Mouse (Mus musculus) layer of hippocampus, adult 11-12 months (tissue): ENCODE data around the gene Asb4.

Experiments
- DNase-seq: peaks from one replicate; pipeline ENCODE4 v3.0.0; 2022; ENCODE audit warnings: low spot score

Asb4 gene

DNA sequence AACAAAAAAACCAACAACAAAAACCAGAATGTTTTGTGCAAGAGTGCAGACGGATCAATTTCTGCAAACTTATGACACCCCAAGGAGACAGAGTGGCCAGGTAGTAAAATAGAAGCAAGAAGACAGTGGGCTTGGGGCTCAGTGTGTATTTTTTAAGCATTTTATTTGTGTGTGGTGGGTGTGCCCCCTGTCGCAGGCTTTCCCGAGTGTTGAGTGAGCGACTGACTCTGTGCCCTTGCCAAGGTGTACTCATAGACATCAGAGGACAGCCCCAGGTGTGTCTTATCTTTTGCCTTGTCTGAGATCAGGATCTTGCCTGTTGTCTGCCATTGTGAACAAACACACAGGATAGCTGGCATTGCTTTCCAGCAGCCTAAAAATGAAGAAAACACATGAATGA lies 63.8 kb downstream of the Asb4 start:
- no peak for DNase-seq

DNA sequence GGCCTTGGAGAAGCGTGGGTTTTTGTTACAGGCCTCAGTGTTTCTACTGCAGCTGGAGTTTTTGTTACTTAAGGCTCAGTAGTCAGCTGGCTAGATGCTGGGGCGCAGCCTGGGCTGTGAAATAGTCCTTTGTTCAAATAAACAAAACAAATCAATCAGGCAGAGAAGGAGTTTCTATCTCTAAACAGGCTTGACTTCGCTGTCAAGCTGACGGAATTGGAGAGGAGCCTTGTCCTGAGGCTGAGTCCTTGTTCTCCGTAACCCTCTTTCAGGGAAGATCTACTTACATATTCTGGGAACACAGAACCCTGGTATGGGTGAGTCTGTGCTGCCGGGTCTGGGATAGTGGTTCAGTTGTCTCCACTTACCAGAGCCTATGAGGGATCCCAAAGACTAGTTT lies 64.4 kb downstream of the Asb4 start:
- peak; percentile 29 for DNase-seq

DNA sequence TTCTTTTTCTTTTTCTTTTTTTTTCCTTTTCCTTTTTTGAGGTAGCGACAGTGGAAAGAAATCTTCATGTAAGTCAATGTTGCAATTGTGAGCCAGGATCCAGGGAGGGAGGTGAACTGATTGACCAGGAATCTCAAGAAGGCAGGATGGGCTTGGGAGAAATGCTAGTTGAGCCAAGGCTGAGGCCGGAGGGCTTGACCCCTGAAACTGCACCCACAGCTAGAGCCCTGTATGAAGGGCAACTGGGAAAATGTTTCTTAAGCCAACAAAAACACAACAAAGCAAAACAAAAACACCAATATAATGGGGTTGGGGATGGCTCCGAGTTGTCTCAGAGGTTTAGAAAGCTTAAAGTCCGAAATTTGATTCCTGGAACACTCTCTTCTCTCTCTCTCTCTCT lies 65.2 kb downstream of the Asb4 start:
- no peak for DNase-seq

DNA sequence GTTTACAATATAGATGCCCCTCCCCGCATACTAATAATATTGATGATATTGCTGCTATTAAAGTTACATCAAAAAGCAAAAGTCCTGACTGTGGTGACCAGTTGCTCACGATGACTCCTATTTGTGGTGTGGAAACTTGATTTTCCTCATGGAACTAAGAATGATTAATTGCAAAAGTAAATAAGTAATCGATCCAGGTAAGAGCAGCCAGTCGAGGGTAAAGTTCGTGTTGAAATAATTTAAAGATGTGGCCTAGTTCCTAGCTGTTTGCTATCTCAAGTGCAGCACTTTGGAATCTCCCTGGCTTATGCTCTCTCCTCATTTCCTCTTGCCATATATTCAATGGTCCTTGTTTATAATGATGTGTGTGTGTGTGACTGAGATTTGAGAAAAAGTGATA lies 66.7 kb downstream of the Asb4 start:
- no peak for DNase-seq

DNA sequence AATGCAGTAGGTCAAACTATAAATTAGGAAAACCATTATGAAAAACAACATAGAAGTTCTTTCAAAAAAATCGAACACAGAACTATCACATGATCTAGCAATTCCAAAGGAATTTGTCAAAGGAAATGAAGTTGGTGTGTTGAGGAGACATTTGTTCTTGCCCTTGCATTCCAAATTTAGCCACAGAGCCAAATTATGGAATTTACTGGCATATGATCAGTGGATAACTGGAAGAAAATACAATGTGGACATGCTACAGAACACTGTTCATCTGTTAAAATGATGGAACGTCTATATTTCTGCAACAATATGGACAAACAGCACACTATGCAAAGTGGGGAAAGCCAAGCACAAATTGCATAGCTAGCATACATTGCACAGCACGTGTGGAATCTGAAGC lies 72.7 kb downstream of the Asb4 start:
- no peak for DNase-seq

DNA sequence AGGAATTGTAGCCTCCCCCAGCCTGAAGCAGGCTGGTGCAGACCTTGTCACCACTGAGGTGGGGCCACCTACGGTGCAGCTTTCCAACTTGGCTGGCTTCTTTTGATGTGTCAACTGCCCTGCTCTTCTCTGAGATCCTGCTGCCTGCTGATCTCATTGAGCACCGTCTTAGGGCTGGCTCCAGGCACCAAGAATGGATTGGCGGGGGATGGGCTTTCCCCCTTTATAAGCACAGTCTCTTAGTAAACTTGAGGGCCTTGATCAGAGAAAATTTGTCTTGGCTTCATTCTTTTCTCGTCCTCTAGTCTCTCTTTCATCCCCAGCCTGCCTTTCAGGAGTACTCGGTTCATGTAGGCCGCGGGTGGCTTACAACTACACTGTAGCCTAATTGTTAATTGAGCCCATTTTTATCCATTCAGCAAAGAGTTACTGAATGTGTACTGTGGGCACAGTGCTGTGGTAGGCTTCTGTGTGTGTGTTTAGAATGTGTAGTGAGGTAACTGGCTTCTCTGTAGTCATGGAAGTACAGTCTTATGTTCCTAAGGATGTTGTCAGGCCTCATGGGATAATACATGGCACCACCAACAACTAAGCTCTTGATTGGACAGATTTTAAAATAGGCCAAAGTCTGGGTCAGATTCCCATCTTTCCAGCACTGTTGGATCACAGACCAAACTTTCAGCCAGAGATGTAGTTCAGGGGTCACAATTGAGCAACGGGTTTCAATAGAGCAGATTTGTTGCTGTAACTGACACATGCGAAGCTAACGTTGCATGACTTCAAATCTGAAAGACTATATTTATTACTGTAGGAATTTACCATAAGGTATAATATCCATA lies 87.5 kb downstream of the Asb4 start:
- DNase-seq: no peak

DNA sequence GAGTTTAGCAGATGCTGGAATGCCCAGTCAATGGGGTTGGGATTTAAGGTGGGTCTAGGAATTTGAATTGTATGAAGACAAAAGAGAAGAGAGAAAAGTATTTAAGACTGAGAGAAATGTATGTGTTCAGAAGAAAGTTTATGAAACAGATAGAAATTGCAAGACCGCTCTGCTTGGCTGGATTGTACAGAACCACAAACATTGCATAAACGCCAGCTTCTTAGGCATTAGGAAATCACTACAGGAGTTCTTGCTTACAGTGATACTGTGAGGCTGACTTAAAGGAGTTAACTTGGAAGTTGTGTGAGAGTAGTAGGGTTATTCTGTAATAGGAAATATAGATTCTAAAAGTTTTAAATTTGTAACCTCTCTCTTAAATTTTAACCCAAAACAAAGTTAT lies 89.5 kb downstream of the Asb4 start:
- DNase-seq: no peak

DNA sequence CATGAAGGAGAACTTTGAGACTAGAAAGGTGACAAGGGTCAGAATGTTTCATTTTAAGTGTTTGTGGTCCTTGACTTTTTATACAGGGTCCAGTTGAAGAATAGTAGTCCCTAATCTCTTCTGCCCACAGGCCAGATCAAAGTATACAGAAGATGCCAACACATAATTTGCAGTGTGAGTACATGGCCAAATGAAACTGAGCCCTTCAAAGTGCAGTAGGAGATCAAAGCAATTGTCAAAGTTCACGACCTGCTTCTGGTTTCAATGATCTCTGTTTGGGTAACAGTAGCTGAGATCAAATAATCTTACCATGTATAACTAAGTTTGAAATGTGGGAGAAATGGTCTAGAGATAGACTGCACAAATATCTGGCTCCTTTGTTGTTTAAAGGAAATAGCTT lies 90.8 kb downstream of the Asb4 start:
- no peak for DNase-seq

DNA sequence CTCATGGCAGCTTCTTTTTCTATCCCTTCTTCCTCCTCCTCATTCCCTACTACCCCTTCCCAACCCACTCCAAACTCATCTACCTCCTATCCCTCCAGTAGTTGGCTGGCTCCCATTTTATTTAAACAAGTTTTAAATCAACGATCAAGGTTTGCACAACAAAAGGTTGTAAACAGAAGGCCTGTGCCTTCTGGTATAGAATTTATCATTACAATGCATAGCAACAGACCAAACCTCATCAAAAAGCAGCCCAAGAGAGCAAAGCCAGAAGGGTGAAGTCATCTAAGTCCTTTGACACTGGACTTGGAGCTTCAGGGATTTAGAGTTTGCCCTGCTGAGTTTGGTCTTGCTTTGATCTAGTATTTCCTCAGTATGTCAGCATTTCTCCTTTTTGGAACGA lies 97.9 kb downstream of the Asb4 start:
- DNase-seq: no peak

DNA sequence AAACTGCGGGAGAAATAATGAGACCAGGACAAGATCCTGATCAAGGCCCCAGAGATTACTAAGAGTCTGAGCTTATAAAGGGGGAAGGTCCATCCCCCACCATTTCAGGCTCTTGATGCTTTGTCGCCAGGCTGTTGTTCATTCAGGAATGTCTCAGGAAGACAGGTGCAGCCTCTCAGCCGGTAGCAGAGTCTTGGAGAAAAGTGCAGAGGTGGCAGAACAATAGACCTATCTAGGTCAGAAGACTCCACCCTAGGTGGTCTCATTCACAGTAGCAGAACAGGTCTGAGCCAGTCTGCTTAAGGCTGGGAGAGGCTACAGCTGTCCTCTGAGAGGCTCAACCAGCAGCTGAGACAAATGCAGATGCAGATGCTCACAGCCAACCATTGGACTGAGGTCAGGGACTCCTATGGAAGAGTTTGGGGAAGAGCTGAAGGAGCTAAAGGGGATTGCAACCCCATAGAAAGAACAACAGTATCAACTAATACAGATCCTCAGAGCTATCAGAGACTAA lies 99.1 kb downstream of the Asb4 start:
- DNase-seq: no peak
